Mouse (Mus musculus): ENCODE measurements around the gene Scaf11. TPM values are rescaled to one million over a fixed set of nuclear protein-coding genes. Genes with fewer than 3 reads are reported as not detected.

Gene Scaf11
- polyA plus RNA-seq, 1 experiment: 34.9 TPM

- TF ChIP-seq CTCF (IDR thresholded peaks at IDR 0.05; ENCODE audit: borderline replicate concordance, extremely low read depth, insufficient read depth, insufficient read length) (no peak), POLR2A (IDR thresholded peaks at IDR 0.05; ENCODE audit: borderline replicate concordance, extremely low read depth, insufficient read depth, insufficient read length, poor library complexity, severe bottlenecking) (no peak)
- DNase-seq (ENCODE audit: low read depth): peak; percentile 41
These were observed 26.5 kb upstream of the Scaf11 start for GRCm38 (mm10) chr15:96487066-96487698.

- no peak for DNase-seq (ENCODE audit: low read depth)
- TF ChIP-seq CTCF (IDR thresholded peaks at IDR 0.05; ENCODE audit: borderline replicate concordance, extremely low read depth, insufficient read depth, insufficient read length) (no peak), POLR2A (IDR thresholded peaks at IDR 0.05; ENCODE audit: borderline replicate concordance, extremely low read depth, insufficient read depth, insufficient read length, poor library complexity, severe bottlenecking) (no peak)
These were observed 20.2 kb upstream of the Scaf11 start for GRCm38 (mm10) chr15:96480822-96481221.

- DNase-seq (ENCODE audit: low read depth): no peak
- TF ChIP-seq CTCF (IDR thresholded peaks at IDR 0.05; ENCODE audit: borderline replicate concordance, extremely low read depth, insufficient read depth, insufficient read length) (no peak), POLR2A (IDR thresholded peaks at IDR 0.05; ENCODE audit: borderline replicate concordance, extremely low read depth, insufficient read depth, insufficient read length, poor library complexity, severe bottlenecking) (no peak)
These were observed 17.4 kb upstream of the Scaf11 start for GRCm38 (mm10) chr15:96478006-96478405.

GRCm38 (mm10) chr15:96476359-96476758 is 15.7 kb upstream of the Scaf11 start:
- TF ChIP-seq CTCF (IDR thresholded peaks at IDR 0.05; ENCODE audit: borderline replicate concordance, extremely low read depth, insufficient read depth, insufficient read length) (peak; percentile 97), POLR2A (IDR thresholded peaks at IDR 0.05; ENCODE audit: borderline replicate concordance, extremely low read depth, insufficient read depth, insufficient read length, poor library complexity, severe bottlenecking) (no peak)
- DNase-seq (ENCODE audit: low read depth): peak; percentile 81

- DNase-seq (ENCODE audit: low read depth): no peak
- no peak for TF ChIP-seq CTCF (IDR thresholded peaks at IDR 0.05; ENCODE audit: borderline replicate concordance, extremely low read depth, insufficient read depth, insufficient read length)
These were observed 14.9 kb upstream of the Scaf11 start for GRCm38 (mm10) chr15:96475571-96475972.

GRCm38 (mm10) chr15:96474325-96474955 is 13.8 kb upstream of the Scaf11 start:
- DNase-seq (ENCODE audit: low read depth): no peak
- no peak for TF ChIP-seq CTCF (IDR thresholded peaks at IDR 0.05; ENCODE audit: borderline replicate concordance, extremely low read depth, insufficient read depth, insufficient read length)
- TF ChIP-seq POLR2A (IDR thresholded peaks at IDR 0.05; ENCODE audit: borderline replicate concordance, extremely low read depth, insufficient read depth, insufficient read length, poor library complexity, severe bottlenecking): no peak

GRCm38 (mm10) chr15:96473920-96474319 is 13.3 kb upstream of the Scaf11 start:
- no peak for DNase-seq (ENCODE audit: low read depth)
- TF ChIP-seq POLR2A (IDR thresholded peaks at IDR 0.05; ENCODE audit: borderline replicate concordance, extremely low read depth, insufficient read depth, insufficient read length, poor library complexity, severe bottlenecking) (no peak), CTCF (IDR thresholded peaks at IDR 0.05; ENCODE audit: borderline replicate concordance, extremely low read depth, insufficient read depth, insufficient read length) (no peak)

- TF ChIP-seq POLR2A (IDR thresholded peaks at IDR 0.05; ENCODE audit: borderline replicate concordance, extremely low read depth, insufficient read depth, insufficient read length, poor library complexity, severe bottlenecking) (no peak), CTCF (IDR thresholded peaks at IDR 0.05; ENCODE audit: borderline replicate concordance, extremely low read depth, insufficient read depth, insufficient read length) (no peak)
- no peak for DNase-seq (ENCODE audit: low read depth)
These were observed 7.7 kb upstream of the Scaf11 start for GRCm38 (mm10) chr15:96468316-96468715.

GRCm38 (mm10) chr15:96467844-96468243 is 7.2 kb upstream of the Scaf11 start:
- no peak for DNase-seq (ENCODE audit: low read depth)
- TF ChIP-seq CTCF (IDR thresholded peaks at IDR 0.05; ENCODE audit: borderline replicate concordance, extremely low read depth, insufficient read depth, insufficient read length) (no peak), POLR2A (IDR thresholded peaks at IDR 0.05; ENCODE audit: borderline replicate concordance, extremely low read depth, insufficient read depth, insufficient read length, poor library complexity, severe bottlenecking) (no peak)

- TF ChIP-seq POLR2A (IDR thresholded peaks at IDR 0.05; ENCODE audit: borderline replicate concordance, extremely low read depth, insufficient read depth, insufficient read length, poor library complexity, severe bottlenecking): no peak
- DNase-seq (ENCODE audit: low read depth): no peak
These were observed 5.8 kb upstream of the Scaf11 start for GRCm38 (mm10) chr15:96466362-96466903.

GRCm38 (mm10) chr15:96465076-96465475 is 4.4 kb upstream of the Scaf11 start:
- TF ChIP-seq CTCF (IDR thresholded peaks at IDR 0.05; ENCODE audit: borderline replicate concordance, extremely low read depth, insufficient read depth, insufficient read length) (no peak), POLR2A (IDR thresholded peaks at IDR 0.05; ENCODE audit: borderline replicate concordance, extremely low read depth, insufficient read depth, insufficient read length, poor library complexity, severe bottlenecking) (no peak)
- no peak for DNase-seq (ENCODE audit: low read depth)

GRCm38 (mm10) chr15:96463821-96464220 is 3.2 kb upstream of the Scaf11 start:
- DNase-seq (ENCODE audit: low read depth): no peak
- TF ChIP-seq CTCF (IDR thresholded peaks at IDR 0.05; ENCODE audit: borderline replicate concordance, extremely low read depth, insufficient read depth, insufficient read length): no peak
- no peak for TF ChIP-seq POLR2A (IDR thresholded peaks at IDR 0.05; ENCODE audit: borderline replicate concordance, extremely low read depth, insufficient read depth, insufficient read length, poor library complexity, severe bottlenecking)

All from brain, embryonic 14.5 days (tissue).